17 mouse cellular contexts compared by ENCODE assay signal in genomic region chr7:44523056-44523455, GRCm38 (mm10). TPM values are rescaled to one million over a fixed set of nuclear protein-coding genes. Genes with fewer than 3 reads are reported as not detected.
"Had no signal": no experiment of that assay in that cellular context is flagged by ENCODE, and none has a peak within 500 bp of the region (broad histone marks: within the 10 kb centered on the region; RNA-seq: fewer than 3 reads in every experiment).

No protein-coding gene starts in this region.

- DNase-seq: kidney, adult 9 months; kidney, postnatal 14 days; kidney, postnatal 4 days; liver; lung, adult 18-20 months; lung, postnatal 10 days; lung, postnatal 36 days; right cerebral cortex, adult 18-20 months; right cerebral cortex, postnatal 14 days; right cerebral cortex, postnatal 4 days; spleen, adult 18-20 months; thymus, adult 18-20 months; thymus, postnatal 36 days had no signal

RNA-seq across cellular contexts. Expression of gene Mybpc2, which starts 1.4 kb away (rescaled TPM):
- total RNA-seq: layer of hippocampus, postnatal 25 days; left cerebral cortex, postnatal 25 days had no signal

RNA-seq across cellular contexts. Expression of gene Spib, which starts 8.8 kb away (rescaled TPM):
- total RNA-seq: layer of hippocampus, adult 18-20 months had no signal

RNA-seq across cellular contexts. Expression of gene Fam71e1, which starts 26.7 kb away (rescaled TPM):
- total RNA-seq: monocyte, adult 5-6 weeks had no signal
